Mouse (Mus musculus): ENCODE data around the gene 2610021A01Rik. TPM values are rescaled to one million over a fixed set of nuclear protein-coding genes. Genes with fewer than 3 reads are reported as not detected.
"Not testable (repeated sequence)": the region's sequence is repeated elsewhere in the genome, so short reads cannot be mapped to it uniquely, and the experiment has no call there.

Gene 2610021A01Rik
- polyA plus RNA-seq, 1 experiment from 2014 or later = 12.8 TPM

GRCm38 (mm10) chr7:41611654-41612053 is 12.6 kb downstream of the 2610021A01Rik start:
- 84% methylated on average over 3 of the region's 3 CpGs for WGBS
- H3K4me3 ChIP-seq (ENCODE audit: low read depth, low read length) = no peak overlapping the region
- H3K9me3 ChIP-seq (ENCODE audit: control insufficient read depth, low read length) = no peaks in the 10 kb centered on the region
- H3K27me3 ChIP-seq (replicated peaks; ENCODE audit: control insufficient read depth, insufficient read depth, low read length) = no peaks in the 10 kb centered on the region
- H3K27ac ChIP-seq (replicated peaks; ENCODE audit: low read depth, low read length) = no peak overlapping the region
- peaks cover 50% of the 10 kb centered on the region for H3K36me3 ChIP-seq (ENCODE audit: control insufficient read depth, insufficient read depth, low read length)
- H3K4me2 ChIP-seq (ENCODE audit: low read depth, low read length) = no peak overlapping the region
- ATAC-seq (ENCODE audit: low read depth) = no peak
- no peak for DNase-seq (ENCODE audit: low spot score)
- no peak overlapping the region for H3K9ac ChIP-seq (ENCODE audit: low read depth, low read length)
- H3K4me1 ChIP-seq (ENCODE audit: control insufficient read depth, insufficient read depth, low read length) = no peaks in the 10 kb centered on the region

GRCm38 (mm10) chr7:41616241-41616640 is 17.2 kb downstream of the 2610021A01Rik start:
- H3K9me3 ChIP-seq (ENCODE audit: control insufficient read depth, low read length); H3K4me3 ChIP-seq (ENCODE audit: low read depth, low read length); H3K27me3 ChIP-seq (replicated peaks; ENCODE audit: control insufficient read depth, insufficient read depth, low read length); H3K4me1 ChIP-seq (ENCODE audit: control insufficient read depth, insufficient read depth, low read length); ATAC-seq (ENCODE audit: low read depth); H3K27ac ChIP-seq (replicated peaks; ENCODE audit: low read depth, low read length); H3K4me2 ChIP-seq (ENCODE audit: low read depth, low read length); DNase-seq (ENCODE audit: low spot score); H3K9ac ChIP-seq (ENCODE audit: low read depth, low read length): not testable (repeated sequence)
- WGBS = 89% methylated on average over 1 of the region's 1 CpGs
- peaks cover 60% of the 10 kb centered on the region for H3K36me3 ChIP-seq (ENCODE audit: control insufficient read depth, insufficient read depth, low read length)

- Histone ChIP-seq H3K9ac (ENCODE audit: low read depth, low read length) (peak within 1 kb of the TSS; percentile 66), H3K4me3 (ENCODE audit: low read depth, low read length) (peak within 1 kb of the TSS; percentile 48), H3K36me3 (ENCODE audit: control insufficient read depth, insufficient read depth, low read length) (peaks cover 36% of the 10 kb centered on the region), H3K27me3 (replicated peaks; ENCODE audit: control insufficient read depth, insufficient read depth, low read length) (no peaks in the 10 kb centered on the region), H3K4me2 (ENCODE audit: low read depth, low read length) (peak within 1 kb of the TSS; percentile 68), H3K4me1 (ENCODE audit: control insufficient read depth, insufficient read depth, low read length) (peaks cover 4% of the 10 kb centered on the region; the same call in 1 of the 2 replicates), H3K27ac (replicated peaks; ENCODE audit: low read depth, low read length) (peak within 1 kb of the TSS; percentile 91), H3K9me3 (ENCODE audit: control insufficient read depth, low read length) (peaks cover 9% of the 10 kb centered on the region)
- DNase-seq (ENCODE audit: low spot score) (peak; percentile 99), ATAC-seq (ENCODE audit: low read depth) (peak; percentile 98)
- WGBS = under 1% methylated on average over 27 of the region's 27 CpGs
Observed at GRCm38 (mm10) chr7:41632409-41633220, 33.6 kb downstream of the 2610021A01Rik start, which contains the start of gene Zfp788. Gene Zfp788, plus strand, starts transcription at chr7:41633203.

GRCm38 (mm10) chr7:41633221-41633984 is 34.4 kb downstream of the 2610021A01Rik start:
- peaks cover 4% of the 10 kb centered on the region; the same call in 1 of the 2 replicates for H3K4me1 ChIP-seq (ENCODE audit: control insufficient read depth, insufficient read depth, low read length)
- no peaks in the 10 kb centered on the region for H3K27me3 ChIP-seq (replicated peaks; ENCODE audit: control insufficient read depth, insufficient read depth, low read length)
- peaks cover 37% of the 10 kb centered on the region for H3K36me3 ChIP-seq (ENCODE audit: control insufficient read depth, insufficient read depth, low read length)
- H3K4me3 ChIP-seq (ENCODE audit: low read depth, low read length) = peak overlapping the region; percentile 48
- peak overlapping the region; percentile 91 for H3K27ac ChIP-seq (replicated peaks; ENCODE audit: low read depth, low read length)
- H3K9ac ChIP-seq (ENCODE audit: low read depth, low read length) = peak overlapping the region; percentile 66
- peaks cover 13% of the 10 kb centered on the region for H3K9me3 ChIP-seq (ENCODE audit: control insufficient read depth, low read length)
- peak; percentile 97 for ATAC-seq (ENCODE audit: low read depth)
- under 1% methylated on average over 21 of the region's 26 CpGs for WGBS
- peak; percentile 98 for DNase-seq (ENCODE audit: low spot score)
- H3K4me2 ChIP-seq (ENCODE audit: low read depth, low read length) = peak overlapping the region; percentile 68

GRCm38 (mm10) chr7:41674326-41674725 is 75.3 kb downstream of the 2610021A01Rik start:
- not testable (repeated sequence) for H3K36me3 ChIP-seq (ENCODE audit: control insufficient read depth, insufficient read depth, low read length); ATAC-seq (ENCODE audit: low read depth); H3K27me3 ChIP-seq (replicated peaks; ENCODE audit: control insufficient read depth, insufficient read depth, low read length); DNase-seq (ENCODE audit: low spot score); H3K4me3 ChIP-seq (ENCODE audit: low read depth, low read length); H3K27ac ChIP-seq (replicated peaks; ENCODE audit: low read depth, low read length); H3K9me3 ChIP-seq (ENCODE audit: control insufficient read depth, low read length); H3K4me1 ChIP-seq (ENCODE audit: control insufficient read depth, insufficient read depth, low read length); H3K9ac ChIP-seq (ENCODE audit: low read depth, low read length); H3K4me2 ChIP-seq (ENCODE audit: low read depth, low read length)
- 57% methylated on average over 1 of the region's 1 CpGs for WGBS

Other genes with a start within 250 kb of the 2610021A01Rik start
- 11.6 and 13.7 TPM in 2 replicates for gene AI987944, start 205.9 kb upstream of the 2610021A01Rik start, polyA plus RNA-seq (2014; fragmentation: Nextera tagmentation; extraction: Ambion mirVana)
- 0.26 and 0.28 TPM in 2 replicates for gene Vmn2r57, start 150.5 kb upstream of the 2610021A01Rik start, polyA plus RNA-seq (2014; fragmentation: Nextera tagmentation; extraction: Ambion mirVana)
- 0.07 and 0.09 TPM in 2 replicates for gene Gm20449, start 99.8 kb upstream of the 2610021A01Rik start, polyA plus RNA-seq (2014; fragmentation: Nextera tagmentation; extraction: Ambion mirVana)
- gene AW146154, start 99.3 kb upstream of the 2610021A01Rik start, polyA plus RNA-seq (2014; fragmentation: Nextera tagmentation; extraction: Ambion mirVana) = 6.8 and 7.8 TPM in 2 replicates
- gene Gm6871, start 25.6 kb upstream of the 2610021A01Rik start, polyA plus RNA-seq (2014; fragmentation: Nextera tagmentation; extraction: Ambion mirVana) = not detected in 2 replicates
- 13.6 and 13.8 TPM in 2 replicates for gene Zfp788, start 34.0 kb downstream of the 2610021A01Rik start, polyA plus RNA-seq (2014; fragmentation: Nextera tagmentation; extraction: Ambion mirVana)

Data from embryonic facial prominence, embryonic 14.5 days (tissue).